Mouse (Mus musculus) spleen, adult 12 weeks (tissue): ENCODE measurements around the gene Gm8653.
"Not testable (repeated sequence)": the region's sequence is repeated elsewhere in the genome, so short reads cannot be mapped to it uniquely, and the experiment has no call there.

Experiments used
- DNase-seq: peaks from one replicate; pipeline ENCODE4 v3.0.0; 2022; ENCODE audit warnings: low spot score

Gm8653 gene

GRCm38 (mm10) chr7:22201164-22201563 lies at the start of gene Gm8653:
TSS of gene Gm8653 (minus strand) at chr7:22201264.
- not testable (repeated sequence) for DNase-seq

GRCm38 (mm10) chr7:22229384-22229783 lies 28.3 kb upstream of the Gm8653 start, which contains the start of gene Gm8453:
TSS of gene Gm8453 (minus strand) at chr7:22229484.
- not testable (repeated sequence) for DNase-seq

GRCm38 (mm10) chr7:22189077-22189476 lies 12.0 kb downstream of the Gm8653 start, which contains the start of gene Vmn1r143:
TSS of gene Vmn1r143 (plus strand) at chr7:22189377.
- not testable (repeated sequence) for DNase-seq

- DNase-seq = not testable (repeated sequence)
These were observed 37.1 kb downstream of the Gm8653 start, which contains the start of gene Vmn1r142 for GRCm38 (mm10) chr7:22163935-22164334. TSS of gene Vmn1r142 (minus strand) at chr7:22164035.
